Mouse (Mus musculus) liver, embryonic 14.5 days (tissue): ENCODE measurements at regions not wholly inside any gene's neighbourhood (a gene's known extent, or its start where the extent isn't known, plus 50 kb on each side); places are given as distances from the start of the nearest gene placed in this dataset.

Experiments used
- ATAC-seq: fragments of 200-750 bp; cut with Nextera tagmentation; 2 replicates; pipeline ENCODE4 v1.8.0; 2017; ENCODE audit warnings: moderate number of reproducible peaks, mild to moderate bottlenecking, moderate library complexity; ENCODE audit not compliant: insufficient read depth
- DNase-seq, 3 experiments: peaks; one replicate each; pipeline ENCODE4 v3.0.0-alpha.2; 2012 to 2013; ENCODE audit warnings: low read depth in 3 of 3, low spot score in 3 of 3
- H3K27ac ChIP-seq: fragments of 300-500 bp; sonication (generic); 2 replicates; pipeline ENCODE4 v1.5.1; 2014; ENCODE audit warnings: moderate library complexity, mild to moderate bottlenecking, control low read depth, inconsistent platforms
- H3K27me3 ChIP-seq: fragments of 300-500 bp; sonication (generic); 2 replicates; pipeline ENCODE4 v1.6.1; 2014; ENCODE audit warnings: mild to moderate bottlenecking, low read length, moderate library complexity; ENCODE audit not compliant: control insufficient read depth, insufficient read depth
- H3K36me3 ChIP-seq: fragments of 300-500 bp; sonication (generic); replicated peaks from 2 replicates; pipeline ENCODE4 v1.6.1; 2014; ENCODE audit warnings: low read depth; ENCODE audit not compliant: control insufficient read depth, insufficient read depth
- H3K4me1 ChIP-seq, 2 experiments: fragments of 200-500 bp in 1 of 2; fragments of 300-500 bp in 1 of 2; sonication (generic) in 1 of 2; replicated peaks; 2 replicates each; pipeline ENCODE4 v1.6.1; 2012 to 2014; ENCODE audit warnings: antibody characterized with exemption in 1 of 2, inconsistent platforms in 1 of 2, low read length in 1 of 2; ENCODE audit not compliant: control insufficient read depth in 2 of 2, insufficient read depth in 2 of 2
- H3K4me2 ChIP-seq: fragments of 300-500 bp; sonication (generic); 2 replicates; pipeline ENCODE4 v1.6.1; 2014; ENCODE audit warnings: low read depth, mild to moderate bottlenecking, control low read depth, moderate library complexity
- H3K4me3 ChIP-seq, 2 experiments: fragments of 200-500 bp in 1 of 2; fragments of 300-500 bp in 1 of 2; sonication (generic) in 1 of 2; 2 replicates each; pipeline ENCODE4 v1.5.1; 2012 to 2014; ENCODE audit warnings: low read depth in 2 of 2, low read length in 2 of 2, mild to moderate bottlenecking in 2 of 2, control low read depth in 1 of 2, inconsistent platforms in 1 of 2, moderate library complexity in 1 of 2; ENCODE audit not compliant: insufficient read depth in 1 of 2
- H3K9ac ChIP-seq: fragments of 300-500 bp; sonication (generic); replicated peaks from 2 replicates; pipeline ENCODE4 v1.6.1; 2014; ENCODE audit warnings: mild to moderate bottlenecking, control low read depth, moderate library complexity
- H3K9me3 ChIP-seq: fragments of 300-500 bp; sonication (generic); 2 replicates; pipeline ENCODE4 v1.6.1; 2016; ENCODE audit warnings: low read length, mixed read lengths; ENCODE audit not compliant: control insufficient read depth
- CTCF ChIP-seq: IDR thresholded peaks from 2 replicates; pipeline ENCODE4 v1.5.1; 2016; ENCODE audit warnings: antibody characterized with exemption, low read depth, control low read depth
- EP300 ChIP-seq: IDR thresholded peaks from 2 replicates; pipeline ENCODE4 v1.6.1; 2016; ENCODE audit warnings: antibody characterized with exemption, low read depth
- WGBS: fragments of 180-500 bp; shearing (Covaris S2); extraction: QIAGEN DNeasy Blood & Tissue Kit; methylation state at CpG from one replicate; pipeline ENCODE4 v1.1.7; 2014; ENCODE audit not compliant: insufficient replicate concordance; 5-methylcytosine and 5-hydroxymethylcytosine counted together

- ATAC-seq, result no peak
- Histone ChIP-seq H3K36me3 (no peaks in the 10 kb centered on the region), H3K4me1 (no peaks in the 10 kb centered on the region), H3K9ac (no peak overlapping the region), H3K9me3 (no peaks in the 10 kb centered on the region), H3K27ac (no peak overlapping the region), H3K4me3 (no peak overlapping the region), H3K4me2 (no peak overlapping the region), H3K27me3 (no peaks in the 10 kb centered on the region)
- TF ChIP-seq EP300 (no peak), CTCF (no peak)
- DNase-seq, result no peak
- 49% methylated on average over 3 of the region's 3 CpGs for WGBS
Measured at GRCm38 (mm10) chr9:33035401-33035800, 399.4 kb downstream of the Ets1 start.

- H3K27ac ChIP-seq, result no peak overlapping the region
- TF ChIP-seq EP300, result no peak
- no peak for TF ChIP-seq CTCF
- H3K4me3 ChIP-seq, result no peak overlapping the region
- no peak overlapping the region for H3K9ac ChIP-seq
- no peaks in the 10 kb centered on the region for H3K9me3 ChIP-seq
- H3K27me3 ChIP-seq, result no peaks in the 10 kb centered on the region
- ATAC-seq, result no peak
- H3K4me2 ChIP-seq, result no peak overlapping the region
- WGBS, result 53% methylated on average over 4 of the region's 4 CpGs
- DNase-seq, result no peak
- no peaks in the 10 kb centered on the region for H3K4me1 ChIP-seq
- no peaks in the 10 kb centered on the region for H3K36me3 ChIP-seq
Measured at GRCm38 (mm10) chr9:33039221-33039790, 403.3 kb downstream of the Ets1 start.

- no peak for TF ChIP-seq CTCF
- TF ChIP-seq EP300, result no peak
- WGBS, result 68% methylated on average over 4 of the region's 4 CpGs
- no peaks in the 10 kb centered on the region for H3K27me3 ChIP-seq
Measured at GRCm38 (mm10) chr9:33050789-33051188, 414.8 kb downstream of the Ets1 start.

GRCm38 (mm10) chr9:33060636-33061264 is 424.7 kb downstream of the Ets1 start:
- TF ChIP-seq EP300 (no peak), CTCF (no peak)
- Histone ChIP-seq H3K4me1 (no peaks in the 10 kb centered on the region), H3K9ac (no peak overlapping the region), H3K4me2 (no peak overlapping the region), H3K4me3 (no peak overlapping the region), H3K9me3 (no peaks in the 10 kb centered on the region), H3K36me3 (no peaks in the 10 kb centered on the region), H3K27ac (no peak overlapping the region), H3K27me3 (no peaks in the 10 kb centered on the region)
- ATAC-seq (no peak), DNase-seq (no peak)
- WGBS, result 47% methylated on average over 6 of the region's 6 CpGs

More at GRCm38 (mm10) chr9:33050789-33051188, 414.8 kb downstream of the Ets1 start:
- no peak for DNase-seq
- Histone ChIP-seq H3K27ac (no peak overlapping the region), H3K36me3 (no peaks in the 10 kb centered on the region), H3K9ac (no peak overlapping the region), H3K4me2 (no peak overlapping the region), H3K9me3 (no peaks in the 10 kb centered on the region), H3K4me3 (no peak overlapping the region), H3K4me1 (no peaks in the 10 kb centered on the region)
- ATAC-seq, result no peak

- WGBS, result 72% methylated on average over 4 of the region's 4 CpGs
Measured at GRCm38 (mm10) chr9:33062476-33062875, 426.5 kb downstream of the Ets1 start.

More at GRCm38 (mm10) chr9:33062476-33062875, 426.5 kb downstream of the Ets1 start:
- Histone ChIP-seq H3K27ac (no peak overlapping the region), H3K4me2 (no peak overlapping the region), H3K9me3 (no peaks in the 10 kb centered on the region), H3K4me3 (no peak overlapping the region), H3K27me3 (no peaks in the 10 kb centered on the region), H3K4me1 (no peaks in the 10 kb centered on the region), H3K36me3 (no peaks in the 10 kb centered on the region), H3K9ac (no peak overlapping the region)
- no peak for ATAC-seq
- no peak for TF ChIP-seq CTCF
- no peak for TF ChIP-seq EP300
- no peak for DNase-seq
